Mouse (Mus musculus): Measurements from ENCODE around the gene Ppp1r16b. TPM values are rescaled to one million over a fixed set of nuclear protein-coding genes. Genes with fewer than 3 reads are reported as not detected.

Gene Ppp1r16b
- polyA plus RNA-seq, 2 experiments from 2014 or later, result 121 to 150 TPM

DNA sequence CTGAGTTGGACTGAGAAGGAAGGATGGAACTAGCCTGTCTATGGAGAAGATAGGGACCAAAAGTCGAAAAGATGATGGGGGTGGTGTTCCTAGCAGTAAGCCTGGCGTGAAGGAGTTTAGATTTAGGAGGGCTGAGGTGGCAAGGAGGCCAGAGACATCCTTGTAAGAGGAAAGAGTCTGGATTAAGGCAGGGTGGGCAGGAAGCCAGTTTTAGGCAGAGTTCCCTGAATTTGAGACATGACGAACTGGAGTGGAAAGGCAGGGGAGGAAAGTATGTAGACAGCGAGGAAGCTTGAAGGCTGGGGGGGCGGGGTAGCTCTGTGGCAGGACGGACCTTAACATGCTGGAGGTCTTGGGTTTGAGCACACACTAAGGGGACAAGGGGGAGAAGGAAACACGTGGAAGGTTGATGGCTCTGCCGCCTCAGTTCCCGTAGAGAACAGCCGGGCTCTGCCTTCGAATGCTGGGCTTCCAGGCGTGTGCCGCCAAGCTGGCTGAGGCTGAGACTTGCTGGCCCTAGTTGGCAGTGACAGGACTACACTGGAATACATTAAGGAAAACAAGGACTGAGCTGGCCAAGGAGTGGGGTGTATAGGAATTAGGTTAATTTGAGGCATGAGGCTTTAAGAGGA, 105.0 kb downstream of the Ppp1r16b start:
- no peak for ATAC-seq

GRCm38 (mm10) chr2:158771066-158771763, 106.0 kb downstream of the Ppp1r16b start:
- ATAC-seq, result no peak

DNA sequence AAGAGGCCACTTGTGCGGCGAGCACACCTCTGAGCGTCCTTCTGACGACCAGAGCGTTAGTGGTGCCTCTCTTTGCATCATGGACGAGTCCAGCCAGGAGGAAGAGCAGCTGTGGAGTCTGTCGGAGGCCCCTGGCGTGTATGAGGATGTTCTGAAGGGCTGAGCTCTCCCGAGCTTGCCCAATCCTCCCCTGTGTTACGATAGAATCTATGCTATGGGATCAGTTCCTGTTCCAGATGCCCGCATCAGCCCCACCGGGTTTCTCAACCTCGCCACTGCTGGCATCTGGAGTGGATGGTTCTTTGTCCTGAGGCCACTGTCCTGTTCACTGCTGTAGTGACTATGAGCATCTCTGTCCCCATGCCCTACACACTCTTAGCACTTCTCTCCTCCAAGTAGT, 107.6 kb downstream of the Ppp1r16b start:
- no peak for ATAC-seq

DNA sequence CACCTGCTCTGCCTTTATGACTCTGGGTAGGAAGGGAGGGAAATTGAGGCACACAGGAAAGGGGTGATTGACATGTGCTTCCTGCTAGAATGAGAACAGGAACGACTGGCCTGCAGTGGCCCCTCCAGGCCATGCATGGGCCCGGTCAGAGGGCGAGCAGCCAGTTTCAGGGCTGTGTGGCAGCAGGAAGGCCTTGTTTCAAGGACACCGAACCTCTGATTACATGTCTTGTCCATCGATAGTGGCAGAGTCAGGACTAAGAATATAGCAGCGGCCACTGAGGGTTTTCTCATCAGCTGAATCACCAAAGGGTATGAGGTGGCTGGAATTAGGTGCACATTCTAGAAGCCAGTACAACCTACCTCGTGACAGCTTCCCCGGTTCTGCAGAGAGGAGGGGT, 109.7 kb downstream of the Ppp1r16b start:
- ATAC-seq, result no peak

- ATAC-seq, result no peak
Measured at GRCm38 (mm10) chr2:158776716-158777115, 111.5 kb downstream of the Ppp1r16b start.

DNA sequence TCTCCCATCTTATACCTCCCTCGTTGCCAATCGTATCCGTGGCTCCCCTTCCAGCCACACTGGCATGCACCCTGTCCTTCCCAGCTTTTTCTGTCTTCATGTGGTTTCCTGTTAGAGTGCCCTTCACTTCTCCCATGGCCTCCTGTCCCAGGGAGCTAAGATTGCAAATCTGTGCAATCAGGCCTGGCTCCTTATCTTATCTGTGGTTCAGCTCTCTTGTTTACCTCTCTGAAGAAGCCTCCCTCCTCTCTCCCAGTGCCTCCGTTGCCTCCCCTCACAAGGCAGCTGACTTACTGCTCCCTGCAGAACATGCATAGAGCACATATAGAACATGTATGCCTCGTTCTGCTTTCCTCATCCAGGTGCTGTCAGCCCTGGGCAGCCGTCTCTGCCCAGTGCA, 112.3 kb downstream of the Ppp1r16b start:
- ATAC-seq, result no peak

GRCm38 (mm10) chr2:158778349-158778748, 113.2 kb downstream of the Ppp1r16b start:
- ATAC-seq, result no peak

GRCm38 (mm10) chr2:158781126-158781525, 115.9 kb downstream of the Ppp1r16b start:
- no peak for ATAC-seq

- no peak for ATAC-seq
Measured at GRCm38 (mm10) chr2:158786927-158787795, 122.0 kb downstream of the Ppp1r16b start.

GRCm38 (mm10) chr2:158794494-158795004, 129.4 kb downstream of the Ppp1r16b start, which contains the start of gene Dhx35:
Gene Dhx35 (plus strand): TSS chr2:158794807.
- peak; percentile 96 for ATAC-seq

DNA sequence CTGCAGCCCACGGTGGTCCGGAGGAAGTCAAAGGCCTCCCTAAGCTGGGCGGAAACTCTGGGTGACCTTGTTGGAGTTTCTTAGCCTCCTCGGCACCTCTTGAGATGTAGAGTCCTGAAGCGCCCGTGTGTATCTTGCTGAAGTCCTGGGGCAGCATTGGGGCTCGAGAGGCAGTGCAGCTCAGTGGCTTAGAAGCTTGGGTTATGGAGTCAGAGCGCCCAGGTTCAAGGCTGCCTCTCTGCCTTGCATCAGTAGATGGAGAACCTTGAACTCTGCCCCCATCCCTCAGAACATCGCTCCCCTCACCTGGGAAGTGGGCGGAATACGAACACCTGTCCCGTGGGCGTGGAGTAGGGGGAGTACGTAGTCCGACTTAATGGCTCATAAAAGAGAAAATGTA, 129.8 kb downstream of the Ppp1r16b start:
- no peak for ATAC-seq

DNA sequence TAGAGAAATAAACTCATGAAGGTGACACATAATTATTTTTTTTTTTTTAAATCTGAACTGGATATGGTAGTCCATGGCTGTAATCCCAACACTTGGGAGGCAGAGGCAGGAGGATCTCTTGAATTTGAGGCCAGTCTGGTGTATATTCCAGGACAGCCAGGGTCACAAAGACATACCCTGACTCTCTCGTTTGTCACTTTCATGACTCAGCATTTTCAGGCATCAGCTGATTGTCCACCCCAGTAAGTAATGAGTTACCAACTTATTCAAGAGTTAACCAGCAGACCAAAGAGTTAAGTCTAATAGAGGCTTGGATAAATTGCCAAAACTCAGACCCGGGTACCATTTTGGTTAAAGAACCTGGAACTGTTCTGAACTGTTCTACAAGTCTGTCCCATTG, 130.7 kb downstream of the Ppp1r16b start:
- no peak for ATAC-seq

DNA sequence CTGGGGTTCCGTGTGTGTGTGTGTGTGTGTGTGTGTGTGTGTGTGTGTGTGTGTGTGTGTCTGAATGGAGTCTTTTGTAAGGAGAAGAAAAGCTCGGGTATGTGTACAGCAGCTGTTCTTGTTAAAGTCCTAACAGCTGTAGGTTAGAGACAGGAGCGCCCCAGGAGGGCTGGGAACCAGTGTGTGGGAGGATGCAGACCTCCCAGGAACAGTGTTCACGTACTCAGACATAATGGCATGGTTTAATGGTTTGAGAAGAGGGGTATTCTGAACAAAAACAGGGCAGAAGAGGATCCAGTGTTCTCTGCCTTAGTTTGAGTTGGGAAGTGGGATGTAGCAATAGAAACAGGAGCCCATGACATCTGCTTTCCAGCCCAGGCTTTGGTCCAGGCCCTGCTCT, 134.1 kb downstream of the Ppp1r16b start:
- no peak for ATAC-seq

GRCm38 (mm10) chr2:158800788-158801187, 135.6 kb downstream of the Ppp1r16b start:
- no peak for ATAC-seq

DNA sequence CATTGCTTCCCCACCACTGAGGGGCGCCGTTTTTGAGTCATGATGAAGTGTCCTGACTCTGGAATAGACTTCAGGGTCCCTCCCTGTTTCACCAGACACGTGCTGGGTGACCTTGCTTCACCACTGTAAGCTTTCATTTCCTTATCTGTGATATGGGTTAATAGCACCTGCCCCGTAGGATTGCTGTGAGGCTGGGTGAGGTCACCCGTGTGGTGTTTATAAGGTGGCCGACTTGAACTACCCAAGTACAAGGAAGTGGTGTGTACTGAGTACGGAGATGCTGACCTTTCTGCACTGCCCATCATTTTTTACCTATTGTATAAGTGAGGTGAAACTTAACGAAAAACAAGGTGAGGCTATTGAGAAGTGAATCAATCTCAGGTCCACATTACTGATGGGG, 138.4 kb downstream of the Ppp1r16b start:
- ATAC-seq, result no peak

DNA sequence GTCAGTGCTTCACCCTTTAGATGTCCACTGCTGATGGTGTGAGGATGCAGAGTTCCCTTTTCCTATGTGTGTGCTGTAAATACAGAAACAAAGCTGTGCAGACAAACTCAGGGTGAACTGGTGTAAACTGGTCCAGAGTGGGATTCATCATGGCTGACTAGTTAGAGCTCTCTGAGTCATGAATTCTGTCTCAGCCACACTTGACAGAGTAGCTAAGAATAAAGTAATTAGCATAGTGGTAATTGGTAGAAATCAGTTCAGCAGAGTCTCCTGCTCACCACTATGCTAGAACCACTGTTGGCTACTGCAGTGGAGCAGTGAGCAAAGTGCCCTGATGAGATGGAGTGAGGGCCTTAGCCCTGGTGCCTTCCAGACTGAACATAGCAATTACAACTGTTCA, 150.5 kb downstream of the Ppp1r16b start:
- ATAC-seq, result no peak

Other genes with a start within 250 kb of the Ppp1r16b start
- not detected for gene Adig, start 162.8 kb upstream of the Ppp1r16b start, polyA plus RNA-seq (2017; shearing (Covaris generic))
- gene Arhgap40, start 152.6 kb upstream of the Ppp1r16b start, polyA plus RNA-seq (2017; shearing (Covaris generic)), result not detected
- gene Slc32a1, start 54.6 kb upstream of the Ppp1r16b start, polyA plus RNA-seq (2017; shearing (Covaris generic)), result not detected
- 1 to 10 TPM; 2.1 to 2.9 TPM for gene Actr5, start 40.5 kb upstream of the Ppp1r16b start, polyA plus RNA-seq (2017; shearing (Covaris generic))
- gene Fam83d, start 102.7 kb downstream of the Ppp1r16b start, polyA plus RNA-seq (2017; shearing (Covaris generic)), result under 1 TPM; 0.32 to 0.53 TPM
- gene Dhx35, start 129.4 kb downstream of the Ppp1r16b start, polyA plus RNA-seq (2017; shearing (Covaris generic)), result 10 to 100 TPM; 12.7 to 25.7 TPM